Mouse (Mus musculus) heart, postnatal 0 days (tissue): ENCODE measurements around the gene Sf3a1. TPM values are rescaled to one million over a fixed set of nuclear protein-coding genes. Genes with fewer than 3 reads are reported as not detected.
"Not testable (repeated sequence)": the region's sequence is repeated elsewhere in the genome, so short reads cannot be mapped to it uniquely, and the experiment has no call there.

Experiments
- ATAC-seq: fragments of 200-750 bp; cut with Nextera tagmentation; 2 replicates; pipeline ENCODE4 v1.8.0; 2017; ENCODE audit warnings: low read depth, moderate number of reproducible peaks, moderate library complexity; ENCODE audit not compliant: insufficient read depth
- DNase-seq: peaks from one replicate; pipeline ENCODE4 v3.0.0-alpha.2; 2016; ENCODE audit warnings: low spot score
- H3K27ac ChIP-seq: fragments of 300-500 bp; sonication (generic); 2 replicates; pipeline ENCODE4 v1.5.1; 2014; ENCODE audit warnings: low read depth, mild to moderate bottlenecking
- H3K27me3 ChIP-seq: fragments of 300-500 bp; sonication (generic); 2 replicates; pipeline ENCODE4 v1.6.1; 2014; ENCODE audit warnings: low read length, mixed read lengths; ENCODE audit not compliant: control insufficient read depth, insufficient read depth
- H3K36me3 ChIP-seq: fragments of 300-500 bp; sonication (generic); replicated peaks from 2 replicates; pipeline ENCODE4 v1.6.1; 2014; ENCODE audit warnings: low read length, mixed read lengths; ENCODE audit not compliant: control insufficient read depth, insufficient read depth
- H3K4me1 ChIP-seq: fragments of 300-500 bp; sonication (generic); 2 replicates; pipeline ENCODE4 v1.6.1; 2014; ENCODE audit warnings: antibody characterized with exemption; ENCODE audit not compliant: control insufficient read depth, insufficient read depth
- H3K4me2 ChIP-seq: fragments of 300-500 bp; sonication (generic); 2 replicates; pipeline ENCODE4 v1.6.1; 2014; ENCODE audit warnings: low read depth, mild to moderate bottlenecking, low read length, moderate library complexity
- H3K4me3 ChIP-seq: fragments of 300-500 bp; sonication (generic); 2 replicates; pipeline ENCODE4 v1.5.1; 2014; ENCODE audit warnings: low read depth, low read length
- H3K9ac ChIP-seq: fragments of 300-500 bp; sonication (generic); replicated peaks from 2 replicates; pipeline ENCODE4 v1.6.1; 2014; ENCODE audit warnings: low read depth, low read length, mixed read lengths
- H3K9me3 ChIP-seq: fragments of 300-500 bp; sonication (generic); replicated peaks from 2 replicates; pipeline ENCODE4 v1.6.1; 2016; ENCODE audit warnings: low read length; ENCODE audit not compliant: control insufficient read depth
- CTCF ChIP-seq: IDR thresholded peaks from 2 replicates; pipeline ENCODE4 v1.5.1; 2016; ENCODE audit warnings: antibody characterized with exemption, control low read depth, low read depth
- EP300 ChIP-seq: IDR thresholded peaks from 2 replicates; pipeline ENCODE4 v1.6.1; 2016; ENCODE audit warnings: antibody characterized with exemption, low read depth
- WGBS: fragments of 180-500 bp; shearing (Covaris S2); extraction: QIAGEN DNeasy Blood & Tissue Kit; methylation state at CpG from one replicate; pipeline ENCODE4 v1.1.7; 2014; 5-methylcytosine and 5-hydroxymethylcytosine counted together
- polyA plus RNA-seq: library from polyadenylated mRNA; unstranded; fragments of >200 nt; fragmentation: Nextera tagmentation; extraction: Ambion mirVana; gene quantifications from 2 replicates; pipeline ENCODE4 v1.2.1, GENCODE M21; 2015
- total RNA-seq: library from RNA; depleted of rRNA; stranded (reverse); fragments of >200 nt; gene quantifications from 2 replicates; pipeline ENCODE4 v1.2.3, GENCODE M21; 2014; ENCODE audit warnings: low replicate concordance

Gene Sf3a1
- total and polyA plus RNA-seq, 2 experiments from 2014 or later, result 14.0 to 16.7 TPM

DNA sequence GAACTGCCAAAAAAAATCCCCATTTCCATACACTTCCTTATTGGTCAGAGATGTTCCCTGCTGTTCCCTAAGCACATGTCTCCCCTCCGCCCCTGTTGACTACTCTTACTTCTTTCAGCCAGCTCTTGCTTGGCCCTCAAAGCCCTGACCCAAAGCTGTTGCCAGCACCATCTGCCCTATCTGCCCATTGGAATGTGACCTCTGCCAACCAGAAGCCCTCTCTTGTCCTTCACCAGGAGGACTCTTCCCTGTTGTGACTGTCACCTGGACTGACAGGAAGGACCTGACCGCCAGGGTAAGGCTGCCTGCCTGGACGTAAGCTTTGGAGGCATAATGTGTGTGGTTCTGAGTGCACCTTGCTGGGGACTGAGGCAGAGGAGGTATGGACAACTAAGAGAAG is 38.5 kb upstream of the Sf3a1 start:
- 78% methylated on average over 3 of the region's 3 CpGs for WGBS
- H3K9me3 ChIP-seq, result peaks cover 5% of the 10 kb centered on the region
- TF ChIP-seq CTCF (no peak), EP300 (no peak)
- no peak overlapping the region for H3K9ac ChIP-seq
- H3K27me3 ChIP-seq, result peaks cover 11% of the 10 kb centered on the region; the same call in 1 of the 2 replicates
- no peak overlapping the region for H3K27ac ChIP-seq
- no peak overlapping the region for H3K4me2 ChIP-seq
- H3K4me3 ChIP-seq, result no peak overlapping the region
- ATAC-seq (no peak), DNase-seq (no peak)
- H3K4me1 ChIP-seq, result peaks cover 12% of the 10 kb centered on the region
- no peaks in the 10 kb centered on the region for H3K36me3 ChIP-seq

DNA sequence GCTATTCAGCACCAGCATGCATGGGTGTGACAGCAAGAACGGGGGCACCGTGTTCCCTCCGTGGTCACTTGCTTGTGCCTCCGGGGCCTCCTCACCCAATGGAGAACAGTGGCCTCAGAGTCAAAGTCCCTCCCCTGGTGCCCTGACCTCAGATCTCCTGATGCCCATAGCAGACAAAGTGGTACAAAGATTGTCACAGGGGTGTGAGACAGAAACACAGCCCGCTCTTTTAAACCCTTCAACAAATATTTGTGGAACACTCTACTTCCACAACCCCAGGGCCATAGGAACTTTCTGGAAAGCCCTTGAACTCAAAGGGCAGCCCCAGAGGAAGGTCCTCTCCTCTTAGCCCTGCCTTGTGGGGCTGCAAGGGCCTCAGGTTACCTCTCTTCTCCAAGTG is 37.9 kb upstream of the Sf3a1 start:
- TF ChIP-seq CTCF (no peak), EP300 (no peak)
- no peak for DNase-seq
- Histone ChIP-seq H3K36me3 (no peaks in the 10 kb centered on the region), H3K9ac (no peak overlapping the region), H3K4me2 (no peak overlapping the region), H3K4me3 (no peak overlapping the region), H3K4me1 (peaks cover 10% of the 10 kb centered on the region; the same call in 1 of the 2 replicates), H3K27ac (no peak overlapping the region), H3K27me3 (peaks cover 6% of the 10 kb centered on the region; the same call in 1 of the 2 replicates), H3K9me3 (peaks cover 9% of the 10 kb centered on the region)
- no peak for ATAC-seq
- WGBS, result 81% methylated on average over 5 of the region's 5 CpGs

DNA sequence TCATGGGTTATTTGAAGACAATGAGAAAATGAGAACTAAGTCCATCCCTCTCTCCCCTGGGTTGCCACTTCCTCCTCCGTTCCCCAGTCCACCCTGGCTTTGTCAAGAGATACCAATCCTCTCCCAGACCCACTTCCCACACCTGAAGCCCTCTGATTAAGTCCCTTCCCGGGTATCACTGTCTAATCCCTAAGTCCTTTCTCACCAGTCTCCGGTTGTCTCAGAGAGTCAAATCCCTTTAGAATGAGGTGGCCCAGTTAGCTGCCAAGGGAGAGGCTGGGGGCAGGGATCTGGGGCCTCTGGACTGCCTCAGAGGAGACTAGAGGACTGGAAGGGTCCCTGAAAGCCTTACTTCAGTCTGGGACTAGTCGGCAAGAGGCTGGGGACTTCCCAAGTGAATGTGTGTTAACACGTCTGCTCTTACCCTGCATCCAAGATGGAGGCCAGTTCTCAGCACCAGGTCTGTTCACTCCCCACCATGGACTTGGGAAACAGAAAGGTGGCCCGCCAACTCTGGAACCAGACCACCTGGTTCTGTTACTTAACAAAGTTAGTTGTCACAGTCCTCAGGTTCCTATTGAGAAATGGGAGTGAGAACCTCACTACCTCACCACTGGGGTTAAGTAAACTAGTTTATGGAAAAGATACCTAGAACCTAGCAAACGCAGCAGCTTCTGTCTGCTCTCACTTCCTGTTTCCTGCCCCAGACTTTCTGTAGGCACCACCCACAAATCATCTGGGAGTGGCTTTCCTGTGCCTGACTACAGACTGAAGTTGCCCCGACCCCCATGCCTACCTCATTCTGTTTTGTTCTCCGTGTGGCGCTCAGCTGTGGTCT is 37.2 kb upstream of the Sf3a1 start, which contains the start of gene Sec14l2:
TSS of gene Sec14l2 (minus strand) at position 674 of the 838 bp plus-strand sequence.
- ATAC-seq, result no peak
- no peak within 1 kb of the TSS for H3K27ac ChIP-seq

GRCm38 (mm10) chr11:4123922-4124321 is 36.2 kb upstream of the Sf3a1 start:
- Histone ChIP-seq H3K4me2 (no peak overlapping the region), H3K9ac (no peak overlapping the region), H3K27me3 (no peaks in the 10 kb centered on the region), H3K4me1 (peaks cover 5% of the 10 kb centered on the region; the same call in 1 of the 2 replicates), H3K9me3 (peaks cover 9% of the 10 kb centered on the region), H3K4me3 (no peak overlapping the region), H3K27ac (no peak overlapping the region), H3K36me3 (no peaks in the 10 kb centered on the region)
- ATAC-seq, result no peak
- WGBS, result 57% methylated on average over 5 of the region's 5 CpGs
- no peak for TF ChIP-seq EP300
- TF ChIP-seq CTCF, result peak; percentile 60
- no peak for DNase-seq

More for the DNA sequence above, 37.2 kb upstream of the Sf3a1 start, which contains the start of gene Sec14l2:
- 67% methylated on average over 10 of the region's 10 CpGs for WGBS
- Histone ChIP-seq H3K9me3 (peaks cover 9% of the 10 kb centered on the region), H3K4me1 (peaks cover 9% of the 10 kb centered on the region; the same call in 1 of the 2 replicates), H3K4me2 (no peak within 1 kb of the TSS), H3K27me3 (no peaks in the 10 kb centered on the region), H3K9ac (no peak within 1 kb of the TSS), H3K36me3 (no peaks in the 10 kb centered on the region), H3K4me3 (no peak within 1 kb of the TSS)
- DNase-seq, result no peak
- no peak for TF ChIP-seq EP300
- no peak for TF ChIP-seq CTCF

DNA sequence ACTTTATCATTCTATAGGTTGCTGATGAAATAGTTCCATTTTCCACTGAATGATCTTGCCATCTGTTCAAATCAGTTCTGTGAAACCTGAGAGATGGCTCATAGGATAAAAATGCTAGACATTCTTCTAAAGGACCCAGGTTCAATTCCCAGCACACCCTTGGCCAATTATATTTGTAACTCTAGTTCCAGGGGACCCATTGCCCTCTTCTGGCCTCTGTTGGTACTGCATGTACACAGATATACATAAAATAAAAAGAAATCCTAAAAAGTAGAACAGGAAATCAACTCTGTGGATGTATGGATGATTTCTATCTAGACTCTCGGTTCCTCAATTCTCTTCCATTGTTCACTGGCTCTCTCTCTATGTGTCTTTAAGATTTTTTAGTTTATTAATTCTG is 33.1 kb upstream of the Sf3a1 start:
- H3K27ac ChIP-seq, result no peak overlapping the region
- H3K9me3 ChIP-seq, result peaks cover 9% of the 10 kb centered on the region
- WGBS, result 87% methylated on average over 1 of the region's 1 CpGs
- ATAC-seq, result no peak
- H3K9ac ChIP-seq, result no peak overlapping the region
- H3K36me3 ChIP-seq, result no peaks in the 10 kb centered on the region
- H3K4me3 ChIP-seq, result no peak overlapping the region
- H3K4me1 ChIP-seq, result no peaks in the 10 kb centered on the region
- no peaks in the 10 kb centered on the region for H3K27me3 ChIP-seq
- no peak for DNase-seq
- TF ChIP-seq EP300 (no peak), CTCF (no peak)
- no peak overlapping the region for H3K4me2 ChIP-seq

GRCm38 (mm10) chr11:4128461-4128860 is 31.7 kb upstream of the Sf3a1 start:
- H3K4me1 ChIP-seq, H3K9ac ChIP-seq, ATAC-seq, H3K4me2 ChIP-seq, H3K27me3 ChIP-seq, H3K36me3 ChIP-seq, DNase-seq, H3K4me3 ChIP-seq, H3K9me3 ChIP-seq, H3K27ac ChIP-seq: not testable (repeated sequence)
- WGBS, result 83% methylated on average over 4 of the region's 4 CpGs
